Mouse (Mus musculus): ENCODE measurements around the gene Olfr549.

Olfr549 gene

GRCm38 (mm10) chr7:102597378-102598031 lies 47.8 kb downstream of the Olfr549 start, which contains the start of gene Olfr552:
Gene Olfr552, plus strand, starts transcription at chr7:102597770.
- DNase-seq = no peak
